Mouse (Mus musculus) thymus, adult 2 months (tissue): ENCODE data around the gene Kdm5a. TPM values are rescaled to one million over a fixed set of nuclear protein-coding genes. Genes with fewer than 3 reads are reported as not detected.
A peak's percentile ranks its signal among the peaks of the same experiment; 100 is the strongest.

Source experiments
- DNase-seq: peaks from one replicate; pipeline ENCODE4 v3.0.0; 2021
- H3K27ac ChIP-seq: fragments of 200-500 bp; 2 replicates; pipeline ENCODE4 v1.5.1; 2012; ENCODE audit warnings: low read length, control low read depth; ENCODE audit not compliant: control insufficient read depth, insufficient read depth
- H3K27me3 ChIP-seq: fragments of 200-500 bp; 2 replicates; pipeline ENCODE4 v1.6.1; 2012; ENCODE audit warnings: mild to moderate bottlenecking, low read length, moderate library complexity, mixed read lengths; ENCODE audit not compliant: control insufficient read depth, insufficient read depth
- H3K36me3 ChIP-seq: fragments of 200-500 bp; 2 replicates; pipeline ENCODE4 v1.6.1; 2012; ENCODE audit warnings: mild to moderate bottlenecking, low read length, moderate library complexity; ENCODE audit not compliant: control insufficient read depth, insufficient read depth
- H3K4me1 ChIP-seq: fragments of 200-500 bp; replicated peaks from 2 replicates; pipeline ENCODE4 v1.6.1; 2012; ENCODE audit warnings: low read length; ENCODE audit not compliant: control insufficient read depth, insufficient read depth
- H3K4me3 ChIP-seq: fragments of 200-500 bp; 2 replicates; pipeline ENCODE4 v1.5.1; 2012; ENCODE audit warnings: mild to moderate bottlenecking, low read length, control low read depth, moderate library complexity; ENCODE audit not compliant: control insufficient read depth, insufficient read depth
- CTCF ChIP-seq: fragments of 200-500 bp; IDR thresholded peaks from 2 replicates; pipeline ENCODE4 v1.5.1; 2012; ENCODE audit warnings: mild to moderate bottlenecking, control low read depth, low read length, moderate library complexity, borderline replicate concordance; ENCODE audit not compliant: control insufficient read depth, poor library complexity, insufficient read depth; ENCODE audit errors: extremely low read depth
- POLR2A ChIP-seq: fragments of 200-500 bp; IDR thresholded peaks from 2 replicates; pipeline ENCODE4 v1.6.1; 2012; ENCODE audit warnings: mild to moderate bottlenecking, low read length, control low read depth, moderate library complexity; ENCODE audit not compliant: control insufficient read depth, poor library complexity, insufficient read depth; ENCODE audit errors: extremely low read depth
- WGBS: fragments of 180-500 bp; shearing (Covaris S2); methylation state at CpG from one replicate; pipeline ENCODE4 v1.1.7; 2018; 5-methylcytosine and 5-hydroxymethylcytosine counted together
- polyA plus RNA-seq: library from polyadenylated mRNA; depleted of rRNA; stranded (reverse); fragments of >200 nt; gene quantifications from 2 replicates; pipeline ENCODE4 v1.2.3, GENCODE M21; 2012

Gene Kdm5a
- polyA plus RNA-seq, 1 experiment = 13.2 TPM

DNA sequence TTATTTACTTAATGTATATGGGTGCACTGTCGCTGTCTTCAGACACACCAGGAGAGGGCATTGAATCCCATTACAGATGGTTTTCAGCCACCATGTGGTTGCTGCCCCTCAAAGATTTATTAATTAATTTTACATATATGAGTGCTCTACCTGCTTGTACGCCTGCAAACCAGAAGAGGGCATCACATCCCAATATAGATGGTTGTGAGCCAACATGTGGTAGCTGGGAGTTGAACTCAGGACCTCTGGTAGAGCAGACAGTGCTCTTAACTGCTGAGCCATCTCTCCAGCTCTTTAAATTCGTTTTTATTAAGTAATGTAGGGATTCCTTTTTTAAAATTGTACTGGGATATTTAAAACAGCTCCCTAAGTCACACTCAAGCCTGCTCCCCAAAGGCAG lies 105.3 kb downstream of the Kdm5a start:
- WGBS = 63% methylated on average over 3 of the region's 3 CpGs
- DNase-seq = no peak
- TF ChIP-seq POLR2A (no peak), CTCF (no peak)
- Histone ChIP-seq H3K4me3 (no peak overlapping the region), H3K4me1 (peaks cover 56% of the 10 kb centered on the region), H3K36me3 (peaks cover 9% of the 10 kb centered on the region), H3K27me3 (no peaks in the 10 kb centered on the region), H3K27ac (no peak overlapping the region)

DNA sequence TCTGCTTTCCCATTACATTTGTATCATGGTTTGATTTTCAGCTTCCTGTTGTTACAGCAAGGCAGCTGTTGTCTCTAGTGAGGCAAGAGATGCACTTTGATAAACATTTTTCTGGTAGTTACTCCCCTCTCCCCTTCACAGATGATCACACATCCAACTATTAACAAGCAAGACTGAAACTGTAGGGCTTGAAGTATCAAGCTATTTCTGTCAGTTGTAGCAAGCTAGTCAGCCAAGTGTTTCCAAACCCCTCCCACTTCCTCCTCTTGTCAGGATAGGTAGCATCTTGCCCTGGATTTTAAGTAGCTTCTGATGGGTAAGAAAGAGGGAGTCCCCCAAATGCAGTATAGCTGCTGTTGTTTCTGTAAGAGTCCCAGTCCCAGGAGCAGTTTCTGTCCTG lies 105.8 kb downstream of the Kdm5a start:
- H3K27me3 ChIP-seq = no peaks in the 10 kb centered on the region
- H3K27ac ChIP-seq = peak overlapping the region; percentile 22; the same call in 1 of the 2 replicates
- peaks cover 54% of the 10 kb centered on the region for H3K4me1 ChIP-seq
- H3K36me3 ChIP-seq = peaks cover 14% of the 10 kb centered on the region
- TF ChIP-seq CTCF (no peak), POLR2A (no peak)
- H3K4me3 ChIP-seq = no peak overlapping the region
- no peak for DNase-seq

DNA sequence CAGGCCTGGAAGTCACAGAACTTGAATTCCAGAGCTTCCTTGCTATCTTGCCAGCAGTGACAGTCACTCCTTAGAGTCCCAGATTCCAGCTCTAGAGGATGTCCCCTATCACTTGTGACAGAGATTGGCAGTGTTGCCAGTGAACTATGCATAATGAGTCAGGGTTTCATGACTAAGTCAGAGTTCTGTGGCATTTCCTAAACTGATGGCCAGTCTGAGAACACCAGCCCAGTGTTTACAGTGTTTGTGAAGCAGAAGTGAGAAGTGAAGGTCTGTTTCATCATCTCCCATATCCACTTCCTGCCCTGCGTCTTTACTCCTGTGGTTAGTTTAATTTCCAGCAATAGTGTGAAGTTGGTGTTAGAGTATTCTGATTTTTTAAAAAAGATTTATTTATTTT lies 106.7 kb downstream of the Kdm5a start:
- 6% methylated on average over 1 of the region's 1 CpGs for WGBS
- Histone ChIP-seq H3K4me1 (peaks cover 49% of the 10 kb centered on the region), H3K36me3 (peaks cover 23% of the 10 kb centered on the region), H3K27ac (no peak overlapping the region), H3K4me3 (no peak overlapping the region), H3K27me3 (no peaks in the 10 kb centered on the region)
- DNase-seq = no peak
- TF ChIP-seq POLR2A = no peak
- TF ChIP-seq CTCF = no peak

DNA sequence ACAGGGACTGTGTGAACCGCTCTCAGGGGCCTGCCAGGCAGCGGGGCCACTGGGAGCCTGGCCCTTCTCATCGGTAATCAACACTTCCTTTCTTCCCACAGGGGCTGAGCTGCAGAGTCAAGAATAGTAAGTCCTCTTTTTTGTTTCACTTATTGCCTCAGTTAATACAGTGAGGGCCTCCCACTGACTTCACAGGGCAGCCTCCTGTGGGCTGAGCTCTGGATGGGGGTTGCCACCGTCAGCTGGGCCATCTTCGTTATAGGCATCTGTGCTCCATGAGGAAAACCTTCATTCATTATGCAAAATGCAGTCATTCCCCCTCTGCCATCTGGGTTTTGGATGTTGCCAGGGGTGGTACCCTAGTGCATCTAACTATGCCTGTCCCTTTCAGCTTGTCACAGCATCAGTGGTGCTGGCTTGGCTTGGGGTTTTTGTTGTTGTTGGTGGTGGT lies 108.1 kb downstream of the Kdm5a start:
- Histone ChIP-seq H3K27ac (0 out of 2 replicates have a peak overlapping the region, but pooled peaks have one; percentile 2), H3K27me3 (no peaks in the 10 kb centered on the region), H3K4me1 (peaks cover 42% of the 10 kb centered on the region), H3K4me3 (no peak overlapping the region), H3K36me3 (peaks cover 36% of the 10 kb centered on the region)
- 20% methylated on average over 5 of the region's 5 CpGs for whole genome bisulfite sequencing
- DNase-seq = no peak
- no peak for TF ChIP-seq CTCF
- no peak for TF ChIP-seq POLR2A

DNA sequence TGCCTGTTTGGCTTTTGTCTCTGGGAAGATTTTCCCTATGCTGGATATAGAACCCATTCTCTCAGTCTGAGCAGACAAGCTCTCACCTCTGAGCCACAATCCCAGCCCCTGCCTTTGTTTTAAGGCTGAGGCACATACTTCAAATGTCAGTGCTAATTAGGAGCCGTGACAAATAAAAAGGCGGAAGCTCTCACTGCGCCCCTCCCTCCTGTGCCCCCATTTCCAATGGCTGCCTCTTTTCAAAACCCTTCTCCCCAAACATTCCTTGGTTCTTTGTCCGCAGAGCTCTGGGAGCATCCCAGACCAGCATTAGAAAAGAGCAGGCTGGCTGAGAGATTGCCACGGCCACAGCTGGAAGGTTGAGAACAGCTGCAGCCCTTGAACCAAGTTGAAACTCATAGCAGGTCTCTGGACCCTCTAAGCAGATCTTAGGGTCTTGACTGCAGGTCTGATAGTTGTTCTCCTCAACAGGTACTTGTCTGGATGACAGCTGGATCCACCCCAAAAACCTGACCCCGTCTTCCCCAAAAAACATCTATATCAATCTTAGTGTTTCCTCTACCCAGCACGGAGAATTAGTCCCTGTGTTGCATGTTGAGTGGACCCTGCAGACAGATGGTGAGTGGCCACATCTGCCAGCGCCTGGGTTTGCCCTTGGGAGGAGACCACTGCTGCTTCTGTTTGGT lies 108.7 kb downstream of the Kdm5a start:
- H3K27me3 ChIP-seq = no peaks in the 10 kb centered on the region
- TF ChIP-seq CTCF (no peak), POLR2A (no peak)
- H3K36me3 ChIP-seq = peaks cover 42% of the 10 kb centered on the region
- peaks cover 39% of the 10 kb centered on the region for H3K4me1 ChIP-seq
- no peak for DNase-seq
- H3K4me3 ChIP-seq = no peak overlapping the region
- H3K27ac ChIP-seq = no peak overlapping the region
- 64% methylated on average over 8 of the region's 8 CpGs for WGBS

DNA sequence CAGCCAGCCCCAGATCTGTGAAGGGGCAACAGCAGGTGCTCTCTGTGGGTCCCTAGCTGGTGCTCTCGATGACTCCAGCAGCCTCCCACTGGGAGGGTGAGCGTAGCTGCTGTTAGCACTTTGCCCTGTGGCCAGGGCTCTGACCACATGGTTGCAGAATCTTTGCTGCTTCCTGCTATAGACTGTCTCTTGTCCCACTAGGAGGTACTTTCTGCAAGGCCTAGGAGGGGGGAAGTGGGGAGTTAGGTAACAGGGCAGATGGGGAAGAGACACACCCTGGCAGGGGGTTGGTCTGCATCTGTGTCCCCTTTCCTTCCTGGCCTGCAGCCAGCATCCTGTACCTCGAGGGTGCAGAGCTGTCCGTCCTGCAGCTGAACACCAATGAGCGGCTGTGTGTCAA lies 109.5 kb downstream of the Kdm5a start:
- TF ChIP-seq CTCF (no peak), POLR2A (no peak)
- H3K27me3 ChIP-seq = no peaks in the 10 kb centered on the region
- peaks cover 50% of the 10 kb centered on the region for H3K36me3 ChIP-seq
- 33% methylated on average over 5 of the region's 5 CpGs for WGBS
- H3K27ac ChIP-seq = no peak overlapping the region
- H3K4me3 ChIP-seq = no peak overlapping the region
- H3K4me1 ChIP-seq = peaks cover 31% of the 10 kb centered on the region
- DNase-seq = no peak

DNA sequence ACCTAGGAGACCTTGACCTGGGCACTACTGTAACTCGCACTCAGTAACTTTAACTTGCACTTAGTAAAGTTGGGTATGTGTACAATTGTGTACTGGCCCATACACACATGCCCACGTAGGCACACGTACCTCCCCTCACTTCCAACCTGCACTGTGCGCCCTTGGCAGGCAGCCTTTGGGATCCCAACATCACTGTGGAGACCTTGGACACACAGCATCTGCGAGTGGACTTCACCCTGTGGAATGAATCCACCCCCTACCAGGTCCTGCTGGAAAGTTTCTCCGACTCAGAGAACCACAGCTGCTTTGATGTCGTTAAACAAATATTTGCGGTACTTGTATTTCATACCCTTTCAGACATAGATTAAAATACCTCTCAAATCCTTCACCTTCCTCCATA lies 111.4 kb downstream of the Kdm5a start:
- no peak for TF ChIP-seq POLR2A
- no peak for TF ChIP-seq CTCF
- Histone ChIP-seq H3K27me3 (no peaks in the 10 kb centered on the region), H3K4me1 (peaks cover 27% of the 10 kb centered on the region), H3K36me3 (peaks cover 69% of the 10 kb centered on the region), H3K27ac (no peak overlapping the region), H3K4me3 (no peak overlapping the region)
- 99% methylated on average over 8 of the region's 8 CpGs for WGBS
- no peak for DNase-seq
